14 mouse cellular contexts compared by ENCODE assay signal in the genomic region with DNA sequence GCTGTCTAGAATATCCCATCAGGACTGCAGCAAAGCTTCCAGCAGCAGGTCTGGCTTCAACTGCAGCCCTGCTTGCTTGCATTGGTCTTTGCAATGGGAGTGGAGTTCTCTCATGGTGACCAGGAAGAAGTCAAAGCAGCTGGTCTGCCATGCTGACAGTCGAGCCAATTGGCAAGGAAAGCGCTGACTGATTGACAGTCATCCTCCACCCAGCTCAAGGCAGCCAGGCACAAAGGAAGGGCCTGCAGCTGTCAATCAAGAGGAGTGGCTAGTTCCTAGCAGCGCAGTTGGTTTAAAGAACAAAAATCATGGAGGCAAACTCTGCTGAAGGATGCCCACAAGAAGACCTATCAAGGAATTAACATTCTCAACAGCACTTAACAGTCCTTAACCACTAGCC. TPM values are rescaled to one million over a fixed set of nuclear protein-coding genes. Genes with fewer than 3 reads are reported as not detected.
A peak's percentile ranks its signal among the peaks of the same experiment; 100 is the strongest.
DNase-seq lines count a peak whose midpoint lies in the region; ATAC-seq lines count a peak whose summit lies in the region.
"Had no signal": no experiment of that assay in that cellular context is flagged by ENCODE, and none has a peak within 500 bp of the region (broad histone marks: within the 10 kb centered on the region; RNA-seq: fewer than 3 reads in every experiment).

No protein-coding gene starts in this region.

- H3K27ac ChIP-seq in forebrain, embryonic 16.5 days (ENCODE audit: low read length) = no peak overlapping the region
- H3K27ac ChIP-seq in midbrain, embryonic 12.5 days (replicated peaks) = peak overlapping the region; percentile 22; the same call in 1 of the 2 replicates

- peaks cover 11% of the 10 kb centered on the region for H3K4me1 ChIP-seq in forebrain, embryonic 16.5 days (replicated peaks; ENCODE audit: control insufficient read depth, insufficient read depth, low read length)
- peaks cover 17% of the 10 kb centered on the region for H3K4me1 ChIP-seq in midbrain, embryonic 12.5 days

- 19% methylated on average over 3 of the region's 3 CpGs for WGBS in forebrain, embryonic 16.5 days
- 30% methylated on average over 3 of the region's 3 CpGs for WGBS in midbrain, embryonic 12.5 days

- H3K36me3 ChIP-seq in forebrain, embryonic 16.5 days (ENCODE audit: control insufficient read depth, insufficient read depth) = no peaks in the 10 kb centered on the region
- no peaks in the 10 kb centered on the region for H3K36me3 ChIP-seq in midbrain, embryonic 12.5 days
- H3K36me3 ChIP-seq: G1E had no signal

- no peak overlapping the region for H3K4me2 ChIP-seq in forebrain, embryonic 16.5 days (ENCODE audit: low read length)
- no peak overlapping the region for H3K4me2 ChIP-seq in midbrain, embryonic 12.5 days (replicated peaks)
- H3K4me2 ChIP-seq: heart, embryonic 11.5 days; liver, embryonic 11.5 days had no signal

- ATAC-seq in forebrain, embryonic 16.5 days = peak; percentile 73
- peak; percentile 42; the same call in 1 of the 2 replicates for ATAC-seq in midbrain, embryonic 12.5 days (ENCODE audit: low FRiP score, low read depth)
- ATAC-seq: inflammation-experienced regulatory T-cells, adult 6 months; lung, postnatal 0 days had no signal

- DNase-seq in cerebellum, postnatal 14 days = peak; percentile 48 to 72
- DNase-seq in cerebellum, adult 11 months = no peak
- peak; percentile 57 for DNase-seq in ES-CJ7 (ENCODE audit: low read depth, low spot score)
- DNase-seq in kidney, postnatal 25 days = no peak
- DNase-seq in adrenal gland, postnatal 36 days = no peak
- DNase-seq in kidney, adult 9 months = no peak
- DNase-seq: kidney, postnatal 36 days had no signal

- H3K4me3 ChIP-seq in forebrain, embryonic 16.5 days (replicated peaks; ENCODE audit: low read length) = no peak overlapping the region
- H3K4me3 ChIP-seq in midbrain, embryonic 12.5 days = no peak overlapping the region

- H3K9me3 ChIP-seq in forebrain, embryonic 16.5 days (ENCODE audit: control insufficient read depth, low read length) = no peaks in the 10 kb centered on the region
- H3K9me3 ChIP-seq in midbrain, embryonic 12.5 days = no peaks in the 10 kb centered on the region

- no peaks in the 10 kb centered on the region for H3K27me3 ChIP-seq in forebrain, embryonic 16.5 days (replicated peaks; ENCODE audit: control insufficient read depth, insufficient read depth, low read length)
- H3K27me3 ChIP-seq in midbrain, embryonic 12.5 days = no peaks in the 10 kb centered on the region

- no peak overlapping the region for H3K9ac ChIP-seq in forebrain, embryonic 16.5 days (replicated peaks; ENCODE audit: low read depth, low read length)
- no peak overlapping the region for H3K9ac ChIP-seq in midbrain, embryonic 12.5 days (replicated peaks)

RNA-seq across cellular contexts. Expression of a gene that starts 2.6 kb away (rescaled TPM):
- 12.9 and 16.1 TPM in 2 replicates for polyA plus RNA-seq in forebrain, embryonic 16.5 days (2015; fragmentation: Nextera tagmentation; extraction: Ambion mirVana)
- 27.3 and 28.4 TPM in 2 replicates for polyA plus RNA-seq in midbrain, embryonic 12.5 days (2016; fragmentation: Nextera tagmentation; extraction: Ambion mirVana)
- total RNA-seq in adrenal gland, postnatal 36 days (2021) = 10 to 100 TPM; 12.7 to 14.5 TPM
- total RNA-seq: G1E had no signal
- polyA plus RNA-seq: G1E had no signal

Comparison
In these comparisons a context has a peak if more than half of its experiments do, and no peak if none do; other contexts are left out.
1. DNase-seq: peak in cerebellum, postnatal 14 days (2 of 2) and ES-CJ7 (single experiment); none in cerebellum, adult 11 months (single experiment), kidney, postnatal 25 days (0 of 2), adrenal gland, postnatal 36 days (0 of 2) and kidney, adult 9 months (single experiment).